Comparison of ENCODE assay signal across 9 mouse cellular contexts in genomic region chr17:28521920-28522319, GRCm38 (mm10). TPM values are rescaled to one million over a fixed set of nuclear protein-coding genes. Genes with fewer than 3 reads are reported as not detected.
A peak's percentile ranks its signal among the peaks of the same experiment; 100 is the strongest.
DNase-seq lines count a peak whose midpoint lies in the region; ATAC-seq and TF ChIP-seq lines count a peak whose summit lies in the region.
"Had no signal": no experiment of that assay in that cellular context is flagged by ENCODE, and none has a peak within 500 bp of the region (broad histone marks: within the 10 kb centered on the region; RNA-seq: fewer than 3 reads in every experiment).

No protein-coding gene starts in this region.

- no peaks in the 10 kb centered on the region for H3K36me3 ChIP-seq in megakaryocyte, embryonic 14.5 days (replicated peaks; ENCODE audit: low read length)
- no peaks in the 10 kb centered on the region for H3K36me3 ChIP-seq in forebrain, embryonic 11.5 days (ENCODE audit: control insufficient read depth, insufficient read depth, low read length)
- H3K36me3 ChIP-seq in kidney, embryonic 16.5 days (ENCODE audit: insufficient read depth, low read length): no peaks in the 10 kb centered on the region

- H3K9ac ChIP-seq in forebrain, embryonic 11.5 days (ENCODE audit: low read length): no peak overlapping the region
- H3K9ac ChIP-seq in kidney, embryonic 16.5 days (replicated peaks; ENCODE audit: low read length): no peak overlapping the region

- peak overlapping the region; percentile 93 for H3K4me3 ChIP-seq in megakaryocyte, embryonic 14.5 days (replicated peaks)
- peak overlapping the region; percentile 48 for H3K4me3 ChIP-seq in forebrain, embryonic 11.5 days (ENCODE audit: low read depth, low read length)
- peak overlapping the region; percentile 57; the same call in 1 of the 2 replicates for H3K4me3 ChIP-seq in kidney, embryonic 16.5 days (ENCODE audit: low read length)
- H3K4me3 ChIP-seq in olfactory bulb, adult 2 months (ENCODE audit: insufficient read depth, low read depth, low read length): peak overlapping the region; percentile 64; the same call in 1 of the 2 replicates

- no peak overlapping the region for H3K27ac ChIP-seq in forebrain, embryonic 11.5 days (ENCODE audit: low read depth, low read length)
- no peak overlapping the region for H3K27ac ChIP-seq in kidney, embryonic 16.5 days (ENCODE audit: low read length)
- H3K27ac ChIP-seq in olfactory bulb, adult 2 months (ENCODE audit: insufficient read depth, low read depth, low read length): peak overlapping the region; percentile 42; the same call in 1 of the 2 replicates

- peaks cover 48% of the 10 kb centered on the region for H3K27me3 ChIP-seq in megakaryocyte, embryonic 14.5 days (replicated peaks)
- peaks cover 8% of the 10 kb centered on the region for H3K27me3 ChIP-seq in forebrain, embryonic 11.5 days (ENCODE audit: control insufficient read depth, insufficient read depth, low read length)
- no peaks in the 10 kb centered on the region; the same call in 1 of the 2 replicates for H3K27me3 ChIP-seq in kidney, embryonic 16.5 days (ENCODE audit: insufficient read depth, low read length)

- no peak for TF ChIP-seq POLR2A in olfactory bulb, adult 2 months (IDR thresholded peaks at IDR 0.05; ENCODE audit: insufficient read depth, low read depth, low read length)

- no peak for TF ChIP-seq CTCF in olfactory bulb, adult 2 months (IDR thresholded peaks at IDR 0.05; ENCODE audit: insufficient read depth, low read depth, low read length)

- peak overlapping the region; percentile 76 for H3K4me2 ChIP-seq in forebrain, embryonic 11.5 days (ENCODE audit: low read depth, low read length, severe bottlenecking)
- peak overlapping the region; percentile 82 for H3K4me2 ChIP-seq in kidney, embryonic 16.5 days (replicated peaks; ENCODE audit: low read depth, low read length)

- peaks cover 65% of the 10 kb centered on the region for H3K4me1 ChIP-seq in megakaryocyte, embryonic 14.5 days
- H3K4me1 ChIP-seq in forebrain, embryonic 11.5 days (replicated peaks; ENCODE audit: control insufficient read depth, insufficient read depth, low read length): peaks cover 13% of the 10 kb centered on the region
- peaks cover 27% of the 10 kb centered on the region for H3K4me1 ChIP-seq in kidney, embryonic 16.5 days (ENCODE audit: insufficient read depth, low read length)
- H3K4me1 ChIP-seq in olfactory bulb, adult 2 months (ENCODE audit: control insufficient read depth, insufficient read depth, low read length): peaks cover 22% of the 10 kb centered on the region

- no peak for DNase-seq in forebrain, embryonic 11.5 days (ENCODE audit: low spot score)
- DNase-seq in right cerebral cortex, postnatal 10 days (ENCODE audit: low spot score in 2 of 2): no peak

- 34% methylated on average over 6 of the region's 6 CpGs for WGBS in forebrain, embryonic 11.5 days
- WGBS in kidney, embryonic 16.5 days: 30% methylated on average over 6 of the region's 6 CpGs
- 26% methylated on average over 6 of the region's 6 CpGs for WGBS in olfactory bulb, adult 2 months

- H3K9me3 ChIP-seq in megakaryocyte, embryonic 14.5 days: no peaks in the 10 kb centered on the region
- no peaks in the 10 kb centered on the region for H3K9me3 ChIP-seq in forebrain, embryonic 11.5 days (ENCODE audit: control insufficient read depth, low read length)
- H3K9me3 ChIP-seq in kidney, embryonic 16.5 days (ENCODE audit: low read length): no peaks in the 10 kb centered on the region

- no peak for ATAC-seq in megakaryocyte, adult 5-6 weeks (ENCODE audit: poor library complexity, severe bottlenecking)
- ATAC-seq in forebrain, embryonic 11.5 days (replicated peaks; ENCODE audit: low FRiP score): no peak
- ATAC-seq in kidney, embryonic 16.5 days (ENCODE audit: low FRiP score, low TSS enrichment): no peak
- ATAC-seq in monocyte, adult 5-6 weeks (replicated peaks; ENCODE audit: insufficient number of reproducible peaks, low FRiP score, low TSS enrichment, poor library complexity, severe bottlenecking): no peak

RNA-seq across cellular contexts. Expression of gene Fkbp5, which starts 4.6 kb away (rescaled TPM):
- polyA plus RNA-seq in megakaryocyte, embryonic 14.5 days (2012; ENCODE audit: insufficient read depth, low replicate concordance): 8.7 and 25.1 TPM in 2 replicates
- 12.8 and 17.9 TPM in 2 replicates for total RNA-seq in megakaryocyte, adult 5-6 weeks (2015)
- 25.9 and 26.8 TPM in 2 replicates for total RNA-seq in megakaryocyte, adult 5-6 weeks (2017)
- 11.4 and 11.5 TPM in 2 replicates for polyA plus RNA-seq in forebrain, embryonic 11.5 days (2014; fragmentation: Nextera tagmentation; extraction: Ambion mirVana)
- polyA plus RNA-seq in kidney, embryonic 16.5 days (2015; fragmentation: Nextera tagmentation; extraction: Ambion mirVana): 35.5 and 36.0 TPM in 2 replicates
- polyA plus RNA-seq in olfactory bulb, adult 2 months (2012; ENCODE audit: insufficient read depth, insufficient read length, low replicate concordance, missing spikeins): 185 TPM in 1 of 2 replicates, not detected in the other
- 9.1 to 23.2 TPM (median 11.9 TPM) in 3 replicates for total RNA-seq in monocyte, adult 5-6 weeks (2017)

RNA-seq across cellular contexts. Expression of gene Armc12, which starts 8.7 kb away (rescaled TPM):
- polyA plus RNA-seq in megakaryocyte, embryonic 14.5 days (2012; ENCODE audit: insufficient read depth, low replicate concordance): not detected in 2 replicates
- 0.16 TPM in 1 of 2 replicates, not detected in the other for total RNA-seq in megakaryocyte, adult 5-6 weeks (2015)
- total RNA-seq in megakaryocyte, adult 5-6 weeks (2017): not detected in 2 replicates
- not detected in 2 replicates for polyA plus RNA-seq in forebrain, embryonic 11.5 days (2014; fragmentation: Nextera tagmentation; extraction: Ambion mirVana)
- polyA plus RNA-seq in kidney, embryonic 16.5 days (2015; fragmentation: Nextera tagmentation; extraction: Ambion mirVana): not detected in 2 replicates
- not detected in 2 replicates for polyA plus RNA-seq in olfactory bulb, adult 2 months (2012; ENCODE audit: insufficient read depth, insufficient read length, low replicate concordance, missing spikeins)
- total RNA-seq in monocyte, adult 5-6 weeks (2017): 2.2 TPM in 1 of 3 replicates, not detected in the others
- total RNA-seq: adrenal gland, adult 2 months; hematopoietic stem cell, adult 5-6 weeks had no signal
- polyA plus RNA-seq: adrenal gland, adult 2 months had no signal

RNA-seq across cellular contexts. Expression of gene Clpsl2, which starts 27.3 kb away (rescaled TPM):
- polyA plus RNA-seq in megakaryocyte, embryonic 14.5 days (2012; ENCODE audit: insufficient read depth, low replicate concordance): not detected in 2 replicates
- not detected in 2 replicates for total RNA-seq in megakaryocyte, adult 5-6 weeks (2015)
- not detected in 2 replicates for total RNA-seq in megakaryocyte, adult 5-6 weeks (2017)
- not detected in 2 replicates for polyA plus RNA-seq in forebrain, embryonic 11.5 days (2014; fragmentation: Nextera tagmentation; extraction: Ambion mirVana)
- not detected in 2 replicates for polyA plus RNA-seq in kidney, embryonic 16.5 days (2015; fragmentation: Nextera tagmentation; extraction: Ambion mirVana)
- polyA plus RNA-seq in olfactory bulb, adult 2 months (2012; ENCODE audit: insufficient read depth, insufficient read length, low replicate concordance, missing spikeins): not detected in 2 replicates
- total RNA-seq in monocyte, adult 5-6 weeks (2017): not detected in 3 replicates
- total RNA-seq: adrenal gland, adult 2 months; hematopoietic stem cell, adult 5-6 weeks had no signal
- polyA plus RNA-seq: adrenal gland, adult 2 months had no signal

RNA-seq across cellular contexts. Expression of gene Clps, which starts 38.6 kb away (rescaled TPM):
- polyA plus RNA-seq in megakaryocyte, embryonic 14.5 days (2012; ENCODE audit: insufficient read depth, low replicate concordance): not detected in 2 replicates
- total RNA-seq in megakaryocyte, adult 5-6 weeks (2015): not detected in 2 replicates
- total RNA-seq in megakaryocyte, adult 5-6 weeks (2017): not detected in 2 replicates
- polyA plus RNA-seq in forebrain, embryonic 11.5 days (2014; fragmentation: Nextera tagmentation; extraction: Ambion mirVana): not detected in 2 replicates
- polyA plus RNA-seq in kidney, embryonic 16.5 days (2015; fragmentation: Nextera tagmentation; extraction: Ambion mirVana): not detected in 2 replicates
- polyA plus RNA-seq in olfactory bulb, adult 2 months (2012; ENCODE audit: insufficient read depth, insufficient read length, low replicate concordance, missing spikeins): not detected in 2 replicates
- total RNA-seq in monocyte, adult 5-6 weeks (2017): not detected in 3 replicates
- total RNA-seq: adrenal gland, adult 2 months; hematopoietic stem cell, adult 5-6 weeks had no signal

RNA-seq across cellular contexts. Expression of gene Lhfpl5, which starts 53.5 kb away (rescaled TPM):
- polyA plus RNA-seq in megakaryocyte, embryonic 14.5 days (2012; ENCODE audit: insufficient read depth, low replicate concordance): not detected in 2 replicates
- total RNA-seq in megakaryocyte, adult 5-6 weeks (2015): not detected in 2 replicates
- not detected in 2 replicates for total RNA-seq in megakaryocyte, adult 5-6 weeks (2017)
- 0.84 and 1.5 TPM in 2 replicates for polyA plus RNA-seq in forebrain, embryonic 11.5 days (2014; fragmentation: Nextera tagmentation; extraction: Ambion mirVana)
- polyA plus RNA-seq in kidney, embryonic 16.5 days (2015; fragmentation: Nextera tagmentation; extraction: Ambion mirVana): 0.61 and 0.89 TPM in 2 replicates
- not detected in 2 replicates for polyA plus RNA-seq in olfactory bulb, adult 2 months (2012; ENCODE audit: insufficient read depth, insufficient read length, low replicate concordance, missing spikeins)
- total RNA-seq in monocyte, adult 5-6 weeks (2017): not detected in 3 replicates
- total RNA-seq: hematopoietic stem cell, adult 5-6 weeks had no signal
